Mouse (Mus musculus) embryonic facial prominence, embryonic 10.5 days (tissue): ENCODE measurements around the gene Smad1. TPM values are rescaled to one million over a fixed set of nuclear protein-coding genes. Genes with fewer than 3 reads are reported as not detected.

Source experiments
- polyA plus RNA-seq: library from polyadenylated mRNA; unstranded; fragments of >200 nt; fragmentation: Nextera tagmentation; extraction: Ambion mirVana; gene quantifications from 2 replicates; pipeline ENCODE4 v1.2.1, GENCODE M21; 2016

Gene Smad1
- polyA plus RNA-seq, 1 experiment from 2014 or later: 42.8 TPM

Other genes with a start within 250 kb of the Smad1 start
- gene 1700011L22Rik, start 150.9 kb downstream of the Smad1 start, polyA plus RNA-seq: not detected in 2 replicates
- gene Mmaa, start 104.6 kb downstream of the Smad1 start, polyA plus RNA-seq: 8.0 and 9.6 TPM in 2 replicates
- 16.1 and 17.8 TPM in 2 replicates for gene Otud4, start 240.1 kb upstream of the Smad1 start, polyA plus RNA-seq